Mouse (Mus musculus) adrenal gland, adult (tissue): ENCODE measurements at regions not wholly inside any gene's neighbourhood (a gene's known extent, or its start where the extent isn't known, plus 50 kb on each side); places are given as distances from the start of the nearest gene placed in this dataset.

Source experiments
- DNase-seq, 2 experiments: peaks; one replicate each; pipeline ENCODE4 v3.0.0; 2022 to 2023; ENCODE audit warnings: low spot score in 1 of 2; ENCODE audit not compliant: inconsistent age in 2 of 2

DNA sequence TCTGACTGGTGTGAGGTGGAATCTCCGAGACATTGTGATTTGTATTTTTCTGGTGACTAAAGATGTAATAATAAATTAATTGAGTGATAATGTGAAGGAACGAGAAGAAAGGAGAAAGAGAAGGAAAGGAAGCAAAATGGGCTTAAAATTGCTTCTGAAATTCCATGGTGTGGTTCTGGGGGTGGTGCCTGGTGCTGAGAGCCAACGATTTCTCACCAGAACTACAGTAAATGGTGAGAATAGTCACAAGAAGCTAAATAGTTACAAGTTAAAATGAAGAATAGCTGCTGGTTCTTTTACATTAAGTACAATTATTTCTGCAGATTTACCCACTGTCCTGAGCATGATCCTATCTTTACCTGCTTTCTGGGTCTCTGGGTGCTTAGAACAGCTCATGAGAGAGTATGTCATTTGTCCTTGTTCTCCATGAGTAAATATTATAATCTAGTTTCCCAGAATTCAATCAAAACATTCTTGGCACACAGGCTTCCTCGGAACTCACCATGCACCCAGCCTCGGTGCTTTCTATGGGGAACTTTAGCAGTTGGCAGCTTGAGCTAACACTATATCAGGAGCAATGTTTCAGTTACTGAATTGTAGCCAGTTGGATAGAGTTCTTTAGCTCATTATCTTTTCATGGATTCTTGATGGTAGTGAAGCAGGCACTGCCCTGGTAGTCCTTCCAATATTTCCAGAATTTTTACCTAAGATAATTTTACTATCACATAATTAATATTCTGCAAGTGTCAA, 1198.6 kb downstream of the Epha7 start:
- DNase-seq = peak in 1 of 2 experiments; percentile 15

DNA sequence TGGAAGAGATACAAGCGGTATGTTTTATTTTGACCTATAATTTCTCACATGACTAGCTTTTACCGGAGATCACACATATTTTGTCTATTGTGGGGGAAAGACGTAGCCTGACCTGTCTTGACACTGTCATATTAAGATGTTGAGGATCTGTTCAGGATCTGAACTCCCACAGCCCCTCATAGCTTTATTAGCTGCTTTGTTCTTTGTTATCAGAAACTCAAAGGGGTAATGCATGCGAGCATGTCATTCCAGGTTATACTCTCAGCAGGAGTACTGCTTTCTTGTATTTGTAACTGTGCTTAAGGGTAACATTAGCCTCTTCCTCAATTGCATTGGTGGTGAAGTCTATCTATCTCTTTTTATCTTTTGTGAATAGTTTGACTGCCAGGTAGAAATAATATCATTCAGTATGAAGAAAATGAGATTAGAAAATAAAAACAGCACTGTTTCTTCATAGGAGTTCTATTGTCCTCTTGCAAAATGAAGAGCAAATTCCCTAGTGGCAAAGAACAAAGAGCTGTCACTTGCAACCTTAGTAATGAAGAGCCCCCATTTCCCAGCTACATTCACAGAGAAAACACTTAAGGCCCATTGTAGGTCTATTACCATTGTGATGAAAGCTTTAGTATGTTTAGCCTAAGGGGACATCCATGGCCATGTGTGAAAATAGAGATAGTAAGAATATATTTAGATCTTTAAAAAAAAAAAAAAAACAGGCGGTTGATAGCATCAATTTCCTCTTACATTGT, 1226.7 kb downstream of the Epha7 start:
- no peak for DNase-seq

DNA sequence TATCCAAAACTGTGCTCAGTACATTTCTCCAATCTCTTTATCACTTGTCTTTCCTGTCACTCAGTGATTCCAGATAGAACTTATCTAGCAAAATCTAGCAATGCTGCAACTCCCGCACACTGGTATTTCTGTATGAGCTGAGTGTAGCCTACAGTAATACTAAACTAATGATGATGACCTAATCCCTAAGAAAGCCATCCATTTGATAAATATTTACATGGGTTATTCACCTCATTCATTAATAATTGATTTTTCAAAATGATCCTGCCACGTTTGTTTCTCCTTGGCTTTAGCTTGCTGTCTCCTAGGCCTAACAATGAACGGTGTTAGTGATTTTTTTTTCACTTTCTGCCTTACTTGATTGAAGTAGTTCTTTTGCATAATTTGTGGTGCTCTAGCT, 1252.1 kb downstream of the Epha7 start:
- DNase-seq = no peak

DNA sequence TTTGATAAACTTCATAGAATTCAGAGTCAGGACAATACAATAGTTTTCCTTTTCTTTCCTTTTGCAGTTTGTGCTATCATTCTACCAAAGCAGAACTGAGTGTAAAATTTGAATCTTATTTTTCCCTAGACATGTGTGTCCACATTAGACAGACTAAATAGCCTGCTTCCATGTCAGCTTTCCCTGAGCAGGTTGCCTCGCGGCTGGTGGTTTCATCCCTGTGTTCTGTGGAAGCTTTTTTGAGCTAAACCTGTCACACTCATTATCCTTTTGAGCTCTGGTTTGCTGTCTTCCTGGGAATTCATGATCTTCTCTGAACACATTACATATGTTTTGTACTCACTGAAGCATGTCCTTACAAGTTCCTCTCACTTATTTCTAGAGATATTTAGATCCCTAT, 1286.2 kb downstream of the Epha7 start:
- DNase-seq = no peak

DNA sequence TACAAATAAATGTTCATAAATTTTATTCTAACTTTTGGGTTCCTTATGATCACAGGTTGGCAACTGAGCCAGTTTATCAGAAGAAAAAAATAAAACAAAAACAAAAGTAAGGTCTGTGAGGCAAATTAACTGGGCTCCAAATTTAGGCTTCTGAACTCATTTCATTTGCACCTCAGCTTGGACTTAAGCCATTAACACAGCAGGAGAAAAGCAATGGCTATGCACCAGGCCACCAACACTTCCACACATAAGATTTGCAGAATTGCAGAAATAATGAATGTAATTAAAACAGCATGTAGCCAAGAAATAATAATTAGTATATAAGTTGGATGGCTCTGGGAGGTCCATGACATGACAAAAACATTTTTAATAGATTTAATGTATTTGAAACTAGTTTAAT, 1320.1 kb downstream of the Epha7 start:
- DNase-seq = no peak
